Mouse (Mus musculus): ENCODE measurements around the gene 1110051M20Rik.

DNA sequence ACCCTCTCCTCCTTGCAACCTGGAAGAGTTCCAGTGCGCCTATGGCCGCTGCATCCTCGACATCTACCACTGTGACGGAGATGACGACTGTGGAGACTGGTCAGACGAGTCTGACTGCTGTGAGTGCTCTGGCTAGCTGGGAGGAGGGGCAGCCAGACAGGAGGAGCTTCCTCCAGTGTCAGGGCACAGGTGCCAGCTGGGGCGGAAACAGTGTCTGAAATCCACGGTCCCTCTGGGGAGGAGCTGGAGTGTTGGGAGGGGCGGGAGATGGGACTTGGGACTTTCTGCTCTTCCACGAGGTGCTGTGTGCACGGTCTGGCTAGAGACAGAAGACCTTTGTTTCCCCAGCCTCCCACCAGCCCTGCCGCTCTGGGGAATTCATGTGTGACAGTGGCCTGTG, 29.9 kb upstream of the 1110051M20Rik start:
- no peak for TF ChIP-seq USF1 (IDR thresholded peaks at IDR 0.05; ENCODE audit: low read depth, low read length)
- TF ChIP-seq ZC3H11A (IDR thresholded peaks at IDR 0.05; ENCODE audit: low read depth, low read length): no peak
- no peak for TF ChIP-seq ZNF384 (IDR thresholded peaks at IDR 0.05; ENCODE audit: low read depth, low read length)
- no peak for TF ChIP-seq CTCF (conservative IDR thresholded peaks at IDR 0.05 in 1 of 2, IDR thresholded peaks at IDR 0.05 in 1 of 2; ENCODE audit: low read depth in 2 of 2, low read length in 2 of 2)
- no peak for TF ChIP-seq NRF1 (IDR thresholded peaks at IDR 0.05; ENCODE audit: low read depth, low read length)
- TF ChIP-seq RAD21 (IDR thresholded peaks at IDR 0.05; ENCODE audit: low read depth, low read length): no peak
- TF ChIP-seq JUND (conservative IDR thresholded peaks at IDR 0.05; ENCODE audit: low read depth, low read length): no peak
- no peak for TF ChIP-seq KAT2A (IDR thresholded peaks at IDR 0.05; ENCODE audit: insufficient replicate concordance, low read length)
- TF ChIP-seq EP300 (IDR thresholded peaks at IDR 0.05; ENCODE audit: low read length): no peak
- TF ChIP-seq USF2 (conservative IDR thresholded peaks at IDR 0.05; ENCODE audit: low read depth, low read length): no peak
- TF ChIP-seq MXI1 (IDR thresholded peaks at IDR 0.05; ENCODE audit: low read depth, low read length): no peak
- TF ChIP-seq POLR2A (IDR thresholded peaks at IDR 0.05; ENCODE audit: low read depth, low read length): no peak
